Mouse (Mus musculus) ES-E14 (cell line): ENCODE results near the gene Kifc3. TPM values are rescaled to one million over a fixed set of nuclear protein-coding genes. Genes with fewer than 3 reads are reported as not detected.
A peak's percentile ranks its signal among the peaks of the same experiment; 100 is the strongest.

Source experiments
- DNase-seq: peaks from one replicate; pipeline ENCODE4 v3.0.0-alpha.2; 2013; ENCODE audit warnings: low read depth, low spot score
- H3K27ac ChIP-seq: 2 replicates; pipeline ENCODE4 v1.5.1; 2012; ENCODE audit warnings: low read depth, mild to moderate bottlenecking, low read length, moderate library complexity, mixed read lengths; ENCODE audit not compliant: poor library complexity, insufficient read depth, severe bottlenecking
- H3K36me3 ChIP-seq: 2 replicates; pipeline ENCODE4 v1.6.1; 2012; ENCODE audit warnings: mild to moderate bottlenecking, low read length, moderate library complexity, mixed read lengths; ENCODE audit not compliant: control insufficient read depth, poor library complexity, insufficient read depth, severe bottlenecking
- H3K4me1 ChIP-seq, 2 experiments: fragments of 150-350 bp in 1 of 2; sonication (generic) in 1 of 2; 2 replicates each; pipeline ENCODE4 v1.6.1; 2012; ENCODE audit warnings: low read length in 2 of 2, mild to moderate bottlenecking in 1 of 2, mixed read lengths in 1 of 2; ENCODE audit not compliant: control insufficient read depth in 2 of 2, insufficient read depth in 2 of 2, poor library complexity in 1 of 2
- H3K4me3 ChIP-seq, 2 experiments: fragments of 150-350 bp in 1 of 2; sonication (generic) in 1 of 2; 2 replicates each; pipeline ENCODE4 v1.5.1; 2012; ENCODE audit warnings: low read length in 2 of 2, low read depth in 1 of 2, mild to moderate bottlenecking in 1 of 2, mixed read lengths in 1 of 2; ENCODE audit not compliant: insufficient read depth in 1 of 2, poor library complexity in 1 of 2, severe bottlenecking in 1 of 2
- H3K9ac ChIP-seq: 2 replicates; pipeline ENCODE4 v1.6.1; 2012; ENCODE audit warnings: low read depth, mild to moderate bottlenecking, low read length, mixed read lengths; ENCODE audit not compliant: poor library complexity, insufficient read depth, severe bottlenecking
- H3K9me3 ChIP-seq: fragments of 150-350 bp; sonication (generic); 2 replicates; pipeline ENCODE4 v1.6.1; 2012; ENCODE audit warnings: low read depth, mild to moderate bottlenecking, low read length; ENCODE audit not compliant: control insufficient read depth, insufficient read depth
- CHD2 ChIP-seq: IDR thresholded peaks from 2 replicates; pipeline ENCODE4 v1.6.1; 2014; ENCODE audit warnings: mild to moderate bottlenecking, low read depth, low read length, inconsistent platforms
- HCFC1 ChIP-seq: IDR thresholded peaks from 2 replicates; pipeline ENCODE4 v1.6.1; 2012; ENCODE audit warnings: low read length, inconsistent platforms, borderline replicate concordance; ENCODE audit not compliant: insufficient read depth
- MAFK ChIP-seq: IDR thresholded peaks from 2 replicates; pipeline ENCODE4 v1.6.1; 2014; ENCODE audit warnings: mild to moderate bottlenecking, low read depth, low read length, inconsistent platforms; ENCODE audit not compliant: insufficient read depth
- ZC3H11A ChIP-seq: IDR thresholded peaks from 2 replicates; pipeline ENCODE4 v1.6.1; 2012; ENCODE audit warnings: low read depth, mild to moderate bottlenecking, inconsistent platforms, low read length, borderline replicate concordance
- ZNF384 ChIP-seq: IDR thresholded peaks from 2 replicates; pipeline ENCODE4 v1.6.1; 2012; ENCODE audit warnings: low read depth, low read length, inconsistent platforms
- in situ Hi-C, 2 experiments: fragments of 600-800 bp; cut with MboI; formaldehyde crosslinking; loops; one replicate each; pipeline ENCODE4 v1.15.1; 2025; ENCODE audit warnings: low sequenced_read_pairs in 2 of 2, inconsistent platforms in 1 of 2; ENCODE audit not compliant: unreplicated experiment in 2 of 2
- total RNA-seq: library from RNA; depleted of rRNA; stranded (reverse); fragments of 300-350 nt; gene quantifications from 2 replicates; pipeline ENCODE4 v1.2.3, GENCODE M21; 2012

The Kifc3 gene
- total RNA-seq, 1 experiment: 45.6 TPM

- no peaks in the 10 kb centered on the region for H3K9me3 ChIP-seq
- H3K4me1 ChIP-seq: peaks cover 1 to 3% of the 10 kb centered on the region in 2 experiments; a peak in 3 of 4 replicates
- no peaks in the 10 kb centered on the region for H3K36me3 ChIP-seq
- no peak overlapping the region for H3K9ac ChIP-seq
- no peak for TF ChIP-seq CHD2
- no peak for TF ChIP-seq ZNF384
- no peak for TF ChIP-seq MAFK
- no peak for TF ChIP-seq ZC3H11A
- no peak for TF ChIP-seq HCFC1
- peak overlapping the region; percentile 13 to 18; a peak in 1 of 4 replicates for H3K4me3 ChIP-seq
- in situ Hi-C loops: loop anchor here (10.0 to 25.0 kb wide), 2 partner anchors 98 to 265 kb away; no protein-coding TSS in a partner anchor
- no peak overlapping the region for H3K27ac ChIP-seq
- DNase-seq: no peak
Observed at GRCm38 (mm10) chr8:95209924-95210323, 7.3 kb upstream of the Kifc3 start.

DNA sequence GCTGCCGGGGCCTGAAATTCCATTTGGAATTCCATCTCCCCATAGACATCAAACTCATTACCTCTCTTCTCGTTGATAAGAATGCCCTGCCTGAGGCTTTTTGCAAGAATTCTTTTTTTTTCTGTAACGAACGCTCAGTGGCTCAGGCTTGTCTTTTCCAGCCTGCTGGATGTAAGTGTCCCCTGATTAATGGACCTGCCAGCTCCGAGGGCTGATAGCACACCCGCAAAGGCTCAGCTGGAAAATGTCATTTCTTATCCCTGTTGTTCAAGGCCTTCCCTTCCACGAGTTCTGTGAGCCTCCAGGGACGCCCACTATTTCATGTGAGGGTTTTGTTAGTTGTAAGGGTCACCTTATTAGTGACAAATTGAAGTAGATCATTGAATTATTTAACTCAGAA, 3.3 kb upstream of the Kifc3 start:
- TF ChIP-seq HCFC1 (no peak), CHD2 (no peak), ZC3H11A (no peak), ZNF384 (no peak), MAFK (no peak)
- H3K36me3 ChIP-seq: no peaks in the 10 kb centered on the region
- peaks cover 1 to 3% of the 10 kb centered on the region in 2 experiments; a peak in 3 of 4 replicates for H3K4me1 ChIP-seq
- H3K4me3 ChIP-seq: no peak overlapping the region
- no peak overlapping the region for H3K27ac ChIP-seq
- no peak for DNase-seq
- H3K9me3 ChIP-seq: no peaks in the 10 kb centered on the region
- in situ Hi-C loops: loop anchor here (10.0 to 25.0 kb wide), 2 partner anchors 94 to 261 kb away; no protein-coding TSS in a partner anchor
- no peak overlapping the region for H3K9ac ChIP-seq

- TF ChIP-seq ZC3H11A (peak; percentile 79; the same call in 1 of the 2 replicates), MAFK (no peak), HCFC1 (no peak), CHD2 (no peak), ZNF384 (no peak)
- no peaks in the 10 kb centered on the region for H3K36me3 ChIP-seq
- in situ Hi-C loops: loop anchor here (10.0 to 25.0 kb wide), 2 partner anchors 92 to 259 kb away; no protein-coding TSS in a partner anchor
Observed at GRCm38 (mm10) chr8:95204039-95204380, 1.4 kb upstream of the Kifc3 start.

GRCm38 (mm10) chr8:95203326-95204038, 870 bp upstream of the Kifc3 start:
- no peaks in the 10 kb centered on the region for H3K9me3 ChIP-seq
- in situ Hi-C loops: loop anchor here (10.0 to 25.0 kb wide), 2 partner anchors 91 to 259 kb away; no protein-coding TSS in a partner anchor
- H3K9ac ChIP-seq: no peak overlapping the region
- H3K27ac ChIP-seq: no peak overlapping the region
- H3K36me3 ChIP-seq: no peaks in the 10 kb centered on the region
- no peak for DNase-seq
- TF ChIP-seq ZNF384: no peak
- no peak for TF ChIP-seq HCFC1
- TF ChIP-seq MAFK: no peak
- TF ChIP-seq ZC3H11A: no peak
- TF ChIP-seq CHD2: no peak
- H3K4me1 ChIP-seq: peaks cover 4 to 6% of the 10 kb centered on the region in 2 experiments; a peak in 2 of 4 replicates
- no peak overlapping the region for H3K4me3 ChIP-seq

More at GRCm38 (mm10) chr8:95204039-95204380, 1.4 kb upstream of the Kifc3 start:
- Histone ChIP-seq H3K9ac (no peak overlapping the region), H3K4me1 (peaks cover 4 to 6% of the 10 kb centered on the region in 2 experiments; a peak in 2 of 4 replicates), H3K9me3 (no peaks in the 10 kb centered on the region), H3K27ac (no peak overlapping the region), H3K4me3 (no peak overlapping the region)
- peak; percentile 76 for DNase-seq
